Mouse (Mus musculus) gastrocnemius, postnatal 10 days (tissue): ENCODE measurements at regions not wholly inside any gene's neighbourhood (a gene's known extent, or its start where the extent isn't known, plus 50 kb on each side); places are given as distances from the start of the nearest gene placed in this dataset.

ENCODE experiments used
- DNase-seq: peaks from one replicate; pipeline ENCODE4 v3.0.0; 2021; ENCODE audit warnings: mixed read lengths

- no peak for DNase-seq
Observed at GRCm38 (mm10) chr12:77179138-77179537, 58.8 kb upstream of the Fut8 start.

GRCm38 (mm10) chr12:77177811-77178578, 59.9 kb upstream of the Fut8 start:
- no peak for DNase-seq

GRCm38 (mm10) chr12:77177303-77177702, 60.6 kb upstream of the Fut8 start:
- no peak for DNase-seq

- DNase-seq: no peak
Observed at GRCm38 (mm10) chr12:77174032-77174431, 63.9 kb upstream of the Fut8 start.

GRCm38 (mm10) chr12:77172540-77172939, 65.4 kb upstream of the Fut8 start:
- DNase-seq: no peak

- DNase-seq: no peak
Observed at GRCm38 (mm10) chr12:77170257-77170656, 67.7 kb upstream of the Fut8 start.

- DNase-seq: no peak
Observed at GRCm38 (mm10) chr12:77168367-77168766, 69.6 kb upstream of the Fut8 start.

GRCm38 (mm10) chr12:77156698-77157097, 81.2 kb upstream of the Fut8 start:
- DNase-seq: no peak

- DNase-seq: no peak
Observed at GRCm38 (mm10) chr12:77155626-77156025, 82.3 kb upstream of the Fut8 start.

GRCm38 (mm10) chr12:77151471-77151870, 86.5 kb upstream of the Fut8 start:
- DNase-seq: no peak

GRCm38 (mm10) chr12:77149835-77150234, 88.1 kb upstream of the Fut8 start:
- no peak for DNase-seq

GRCm38 (mm10) chr12:77148146-77148545, 89.8 kb upstream of the Fut8 start:
- DNase-seq: no peak

- DNase-seq: no peak
Observed at GRCm38 (mm10) chr12:77143958-77144357, 94.0 kb upstream of the Fut8 start.

GRCm38 (mm10) chr12:77143521-77143920, 94.4 kb upstream of the Fut8 start:
- DNase-seq: no peak

- DNase-seq: no peak
Observed at GRCm38 (mm10) chr12:77143105-77143504, 94.8 kb upstream of the Fut8 start.

- no peak for DNase-seq
Observed at GRCm38 (mm10) chr12:77142224-77142623, 95.7 kb upstream of the Fut8 start.

- no peak for DNase-seq
Observed at GRCm38 (mm10) chr12:77141260-77142201, 96.4 kb upstream of the Fut8 start.

- no peak for DNase-seq
Observed at GRCm38 (mm10) chr12:77140656-77141055, 97.3 kb upstream of the Fut8 start.

GRCm38 (mm10) chr12:77140141-77140540, 97.8 kb upstream of the Fut8 start:
- DNase-seq: no peak

- DNase-seq: no peak
Observed at GRCm38 (mm10) chr12:77139718-77140117, 98.2 kb upstream of the Fut8 start.

GRCm38 (mm10) chr12:77138506-77139201, 99.3 kb upstream of the Fut8 start:
- DNase-seq: no peak

GRCm38 (mm10) chr12:77137291-77137830, 100.6 kb upstream of the Fut8 start:
- DNase-seq: no peak
